Mouse (Mus musculus) right cerebral cortex, postnatal 10 days (tissue): ENCODE results near the gene Lrrc3b.

Experiments
- DNase-seq, 2 experiments: peaks; one replicate each; pipeline ENCODE4 v3.0.0; 2021; ENCODE audit warnings: low spot score in 2 of 2

Gene Lrrc3b

GRCm38 (mm10) chr14:15331370-15331769, 107.4 kb downstream of the Lrrc3b start:
- no peak for DNase-seq

GRCm38 (mm10) chr14:15330155-15330554, 108.6 kb downstream of the Lrrc3b start:
- no peak for DNase-seq

GRCm38 (mm10) chr14:15325872-15326271, 112.9 kb downstream of the Lrrc3b start:
- no peak for DNase-seq

- DNase-seq: no peak
Measured at GRCm38 (mm10) chr14:15322441-15323123, 116.2 kb downstream of the Lrrc3b start.

GRCm38 (mm10) chr14:15319399-15319915, 119.3 kb downstream of the Lrrc3b start:
- DNase-seq: no peak

GRCm38 (mm10) chr14:15308576-15308975, 130.2 kb downstream of the Lrrc3b start:
- DNase-seq: no peak
